Mouse (Mus musculus) kidney, postnatal 0 days (tissue): ENCODE results near the gene Ddc. TPM values are rescaled to one million over a fixed set of nuclear protein-coding genes. Genes with fewer than 3 reads are reported as not detected.

Experiments used
- ATAC-seq: fragments of 200-750 bp; cut with Nextera tagmentation; replicated peaks from 2 replicates; pipeline ENCODE4 v1.8.0; 2017; ENCODE audit warnings: low read depth, moderate number of reproducible peaks, moderate TSS enrichment, moderate library complexity; ENCODE audit not compliant: low FRiP score
- DNase-seq: peaks from one replicate; pipeline ENCODE4 v3.0.0-alpha.2; 2016; ENCODE audit warnings: low spot score
- H3K27ac ChIP-seq: fragments of 300-500 bp; sonication (generic); 2 replicates; pipeline ENCODE4 v1.5.1; 2014; ENCODE audit warnings: mild to moderate bottlenecking
- H3K27me3 ChIP-seq: fragments of 300-500 bp; sonication (generic); 2 replicates; pipeline ENCODE4 v1.6.1; 2014; ENCODE audit warnings: low read length, mixed read lengths; ENCODE audit not compliant: insufficient read depth
- H3K36me3 ChIP-seq: fragments of 300-500 bp; sonication (generic); 2 replicates; pipeline ENCODE4 v1.6.1; 2014; ENCODE audit warnings: low read length, mixed read lengths; ENCODE audit not compliant: insufficient read depth
- H3K4me1 ChIP-seq: fragments of 300-500 bp; sonication (generic); replicated peaks from 2 replicates; pipeline ENCODE4 v1.6.1; 2014; ENCODE audit warnings: antibody characterized with exemption, low read length, mixed read lengths; ENCODE audit not compliant: insufficient read depth
- H3K4me2 ChIP-seq: fragments of 300-500 bp; sonication (generic); 2 replicates; pipeline ENCODE4 v1.6.1; 2014; ENCODE audit warnings: mild to moderate bottlenecking, low read length, moderate library complexity, mixed read lengths
- H3K4me3 ChIP-seq: fragments of 300-500 bp; sonication (generic); replicated peaks from 2 replicates; pipeline ENCODE4 v1.5.1; 2014; ENCODE audit warnings: low read depth, low read length
- H3K9ac ChIP-seq: fragments of 300-500 bp; sonication (generic); 2 replicates; pipeline ENCODE4 v1.6.1; 2014; ENCODE audit warnings: low read depth, low read length
- H3K9me3 ChIP-seq: fragments of 300-500 bp; sonication (generic); replicated peaks from 2 replicates; pipeline ENCODE4 v1.6.1; 2016; ENCODE audit warnings: low read length, inconsistent platforms, mixed read lengths
- CTCF ChIP-seq: IDR thresholded peaks from 2 replicates; pipeline ENCODE4 v1.5.1; 2016; ENCODE audit warnings: antibody characterized with exemption, low read depth, mild to moderate bottlenecking, moderate library complexity
- WGBS: fragments of 180-500 bp; shearing (Covaris S2); extraction: QIAGEN DNeasy Blood & Tissue Kit; methylation state at CpG from one replicate; pipeline ENCODE4 v1.1.7; 2014; 5-methylcytosine and 5-hydroxymethylcytosine counted together
- polyA plus RNA-seq: library from polyadenylated mRNA; unstranded; fragments of >200 nt; fragmentation: Nextera tagmentation; extraction: Ambion mirVana; gene quantifications from 2 replicates; pipeline ENCODE4 v1.2.1, GENCODE M21; 2015

Ddc gene
- polyA plus RNA-seq, 1 experiment from 2014 or later: 17.4 TPM

DNA sequence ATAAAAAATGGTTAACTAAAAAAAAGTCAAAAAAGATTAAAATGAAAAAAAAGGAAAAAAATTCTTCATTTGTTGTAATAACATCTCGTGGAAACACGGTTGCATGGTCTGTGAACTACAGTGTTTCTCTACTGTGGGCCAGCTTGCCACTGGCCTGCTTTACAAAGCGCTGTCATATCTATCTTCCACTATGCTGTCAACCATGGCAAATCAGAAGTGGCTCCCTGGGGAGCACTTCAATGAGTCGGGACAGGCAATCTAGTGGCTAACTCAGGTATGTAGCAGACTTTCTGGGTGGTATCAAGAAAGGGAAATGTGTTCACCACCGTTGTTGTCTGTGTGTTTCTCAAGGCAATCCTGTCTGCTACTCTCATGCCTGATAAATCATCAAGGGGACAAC is 33.7 kb upstream of the Ddc start:
- no peak overlapping the region for H3K4me3 ChIP-seq
- no peak overlapping the region for H3K27ac ChIP-seq
- DNase-seq: no peak
- WGBS: 70% methylated on average over 5 of the region's 5 CpGs
- peaks cover 3% of the 10 kb centered on the region; the same call in 1 of the 2 replicates for H3K36me3 ChIP-seq
- no peaks in the 10 kb centered on the region for H3K9me3 ChIP-seq
- H3K9ac ChIP-seq: no peak overlapping the region
- ATAC-seq: no peak
- H3K4me2 ChIP-seq: no peak overlapping the region
- H3K4me1 ChIP-seq: no peaks in the 10 kb centered on the region
- H3K27me3 ChIP-seq: no peaks in the 10 kb centered on the region
- no peak for TF ChIP-seq CTCF

DNA sequence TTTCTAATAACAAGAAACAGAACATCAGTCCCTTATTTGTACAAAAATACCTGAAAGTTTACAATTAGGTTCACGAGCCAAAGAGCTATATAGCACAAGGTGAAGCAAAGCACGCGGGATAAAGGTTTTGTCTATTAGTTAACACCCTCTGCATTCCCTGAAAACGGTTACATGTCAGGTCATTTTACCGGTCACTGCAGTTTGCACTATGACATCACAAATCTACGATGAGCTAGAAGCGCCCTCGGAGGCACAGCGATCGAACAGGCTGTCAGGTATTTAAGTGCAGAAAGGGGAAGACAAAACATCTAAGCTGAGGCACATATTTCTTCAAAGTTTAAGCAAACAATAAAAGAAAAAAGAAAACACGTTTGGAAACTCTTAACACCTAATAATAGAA is 32.6 kb upstream of the Ddc start:
- no peak for TF ChIP-seq CTCF
- no peak overlapping the region for H3K4me3 ChIP-seq
- 84% methylated on average over 11 of the region's 11 CpGs for WGBS
- H3K9me3 ChIP-seq: no peaks in the 10 kb centered on the region
- peaks cover 3% of the 10 kb centered on the region; the same call in 1 of the 2 replicates for H3K36me3 ChIP-seq
- no peak overlapping the region for H3K4me2 ChIP-seq
- no peak overlapping the region for H3K27ac ChIP-seq
- H3K4me1 ChIP-seq: no peaks in the 10 kb centered on the region
- H3K27me3 ChIP-seq: no peaks in the 10 kb centered on the region
- DNase-seq: no peak
- ATAC-seq: no peak
- no peak overlapping the region for H3K9ac ChIP-seq

DNA sequence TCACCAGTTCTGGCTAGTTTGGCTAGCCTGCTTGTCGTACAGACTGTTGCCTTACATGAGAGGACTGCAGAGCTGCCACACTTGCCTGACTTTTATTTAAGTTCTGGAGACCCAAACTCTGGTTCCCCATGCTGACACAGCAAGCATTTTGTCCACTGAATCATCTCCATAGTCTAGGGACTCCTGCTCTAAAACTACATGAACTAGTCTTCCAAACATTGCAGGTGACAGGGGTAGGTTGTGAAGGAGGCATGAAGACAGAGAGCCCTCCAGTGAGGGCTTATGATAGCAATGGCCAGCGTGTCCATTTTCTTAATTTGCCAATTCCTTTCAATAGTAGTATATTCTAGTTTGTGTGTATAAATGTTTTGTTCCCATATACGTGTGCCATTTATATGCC is 31.1 kb upstream of the Ddc start:
- Histone ChIP-seq H3K36me3 (peaks cover 3% of the 10 kb centered on the region; the same call in 1 of the 2 replicates), H3K9me3 (no peaks in the 10 kb centered on the region), H3K4me2 (no peak overlapping the region), H3K9ac (no peak overlapping the region), H3K4me3 (no peak overlapping the region), H3K4me1 (no peaks in the 10 kb centered on the region), H3K27me3 (no peaks in the 10 kb centered on the region), H3K27ac (no peak overlapping the region)
- TF ChIP-seq CTCF: no peak
- DNase-seq (no peak), ATAC-seq (0 out of 2 replicates have a peak, but pooled peaks have one; percentile 4)
- WGBS: 86% methylated on average over 3 of the region's 3 CpGs

DNA sequence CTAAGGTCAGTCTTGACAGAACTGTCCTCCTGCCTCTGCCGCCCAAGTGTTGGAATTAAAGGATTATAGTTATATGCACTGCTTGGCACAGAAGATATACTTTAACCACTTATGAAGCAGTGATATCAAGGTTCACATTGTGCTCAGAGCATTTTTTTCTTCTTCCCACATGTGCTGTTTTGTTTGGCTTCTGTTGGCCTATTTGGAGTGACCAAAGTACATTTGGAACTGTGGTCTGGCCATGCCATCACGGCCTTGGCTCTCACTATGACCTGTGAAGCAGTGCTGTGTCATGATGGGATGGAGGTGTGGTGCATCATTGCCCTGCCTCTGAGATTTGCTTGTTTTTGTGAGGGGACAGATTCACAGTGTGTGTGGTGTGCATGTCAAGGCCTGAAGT is 30.6 kb upstream of the Ddc start:
- WGBS: 83% methylated on average over 2 of the region's 2 CpGs

DNA sequence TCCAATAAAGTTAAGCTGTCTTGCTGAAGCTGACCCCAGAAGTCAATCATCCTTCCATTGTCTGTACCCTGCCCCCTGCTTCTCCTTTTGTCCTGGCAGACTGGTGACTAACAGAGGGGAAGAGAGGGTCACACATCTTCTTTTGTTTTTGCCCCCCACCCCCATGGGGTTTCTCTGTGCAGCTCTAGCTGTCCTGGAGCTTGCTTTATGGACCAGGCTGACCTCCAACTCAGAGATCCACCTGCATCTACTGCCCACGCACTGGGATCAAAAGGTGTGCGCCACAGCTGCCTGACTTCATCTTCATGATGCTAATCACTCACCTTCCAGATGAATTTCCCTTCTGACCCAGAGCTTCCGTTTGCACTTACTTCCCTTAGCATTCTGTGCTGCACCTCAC is 26.0 kb upstream of the Ddc start:
- 11% methylated on average over 3 of the region's 3 CpGs for WGBS
- Histone ChIP-seq H3K27ac (no peak overlapping the region), H3K4me3 (no peak overlapping the region), H3K9ac (no peak overlapping the region), H3K9me3 (no peaks in the 10 kb centered on the region), H3K36me3 (no peaks in the 10 kb centered on the region), H3K27me3 (no peaks in the 10 kb centered on the region), H3K4me2 (no peak overlapping the region), H3K4me1 (no peaks in the 10 kb centered on the region)
- ATAC-seq: no peak
- no peak for DNase-seq
- no peak for TF ChIP-seq CTCF

More for the DNA sequence above, 30.6 kb upstream of the Ddc start:
- no peak for TF ChIP-seq CTCF
- Histone ChIP-seq H3K4me3 (no peak overlapping the region), H3K4me1 (no peaks in the 10 kb centered on the region), H3K27ac (no peak overlapping the region), H3K36me3 (no peaks in the 10 kb centered on the region; the same call in 1 of the 2 replicates), H3K4me2 (no peak overlapping the region), H3K27me3 (no peaks in the 10 kb centered on the region), H3K9ac (no peak overlapping the region), H3K9me3 (no peaks in the 10 kb centered on the region)
- DNase-seq: no peak
- peak; percentile 56; the same call in 1 of the 2 replicates for ATAC-seq

DNA sequence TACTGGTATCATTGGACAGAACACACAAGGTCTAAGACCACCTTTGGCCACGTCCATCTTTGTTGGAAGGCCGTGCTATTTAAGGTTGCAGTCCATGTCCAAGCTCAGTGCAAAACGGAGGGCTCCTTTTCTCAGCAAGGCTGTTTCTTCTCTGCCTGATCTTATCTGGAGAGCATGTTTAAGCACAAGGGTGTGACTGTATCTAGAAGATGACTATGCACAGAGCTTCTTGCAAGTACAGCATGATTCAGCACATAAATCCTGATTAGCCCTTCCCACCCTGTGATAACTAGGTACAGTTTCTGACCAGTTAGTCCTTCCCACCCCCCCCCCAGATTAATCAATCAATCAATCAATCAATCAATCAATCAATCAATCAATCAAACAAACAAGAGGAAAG is 25.4 kb upstream of the Ddc start:
- ATAC-seq (no peak), DNase-seq (no peak)
- Histone ChIP-seq H3K9ac (no peak overlapping the region), H3K36me3 (no peaks in the 10 kb centered on the region), H3K27me3 (no peaks in the 10 kb centered on the region), H3K4me3 (no peak overlapping the region), H3K4me2 (no peak overlapping the region), H3K9me3 (no peaks in the 10 kb centered on the region), H3K27ac (no peak overlapping the region), H3K4me1 (no peaks in the 10 kb centered on the region)
- no peak for TF ChIP-seq CTCF
- WGBS: 89% methylated on average over 3 of the region's 3 CpGs

DNA sequence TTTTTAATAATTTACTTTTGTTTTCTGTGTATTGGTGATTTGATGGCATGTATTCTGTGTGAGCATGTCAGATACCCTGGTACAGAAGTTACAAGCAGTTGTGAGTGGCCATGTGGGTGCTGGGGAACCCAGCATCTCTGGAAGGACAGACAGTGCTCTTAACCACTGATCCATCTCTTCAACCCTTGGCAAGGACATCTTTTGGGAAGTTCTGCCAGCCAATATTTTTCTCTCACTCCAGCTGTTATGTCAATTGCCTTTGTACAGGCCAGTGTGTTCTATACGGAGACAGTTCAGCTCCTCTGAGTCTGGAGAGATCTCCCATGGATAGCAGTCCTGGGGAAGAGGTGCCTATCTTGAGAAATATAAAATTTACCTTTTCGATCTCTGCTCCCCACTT is 24.2 kb upstream of the Ddc start:
- no peak for DNase-seq

More for the DNA sequence above, 24.2 kb upstream of the Ddc start:
- 91% methylated on average over 2 of the region's 2 CpGs for WGBS
- TF ChIP-seq CTCF: no peak
- Histone ChIP-seq H3K27ac (no peak overlapping the region), H3K27me3 (no peaks in the 10 kb centered on the region), H3K4me3 (no peak overlapping the region), H3K9me3 (no peaks in the 10 kb centered on the region), H3K36me3 (no peaks in the 10 kb centered on the region), H3K4me2 (no peak overlapping the region), H3K9ac (no peak overlapping the region), H3K4me1 (no peaks in the 10 kb centered on the region)
- no peak for ATAC-seq
